Mouse (Mus musculus) erythroblast, embryonic 14.5 days (primary cell): ENCODE measurements around the gene Usp21.

Experiments used
- GATA1 ChIP-seq: IDR thresholded peaks from 2 replicates; pipeline ENCODE4 v1.6.1; 2012; ENCODE audit warnings: low read length, inconsistent platforms, mixed read lengths
- TAL1 ChIP-seq: IDR thresholded peaks from 3 replicates; pipeline ENCODE4 v1.6.1; 2012; ENCODE audit warnings: low read length, inconsistent platforms, mixed read lengths

GRCm38 (mm10) chr1:171325571-171325970 lies 37.8 kb upstream of the Usp21 start:
- no peak for TF ChIP-seq GATA1
- no peak for TF ChIP-seq TAL1
